Mouse (Mus musculus) stomach, postnatal 0 days (tissue): ENCODE data around the gene Tdrd7.

Source experiments
- CTCF ChIP-seq: IDR thresholded peaks from 2 replicates; pipeline ENCODE4 v1.5.1; 2016; ENCODE audit warnings: antibody characterized with exemption, low read depth, mild to moderate bottlenecking, moderate library complexity
- EP300 ChIP-seq: optimal IDR thresholded peaks from 2 replicates; pipeline ENCODE3; 2016; ENCODE audit warnings: antibody characterized with exemption

- no peak for TF ChIP-seq CTCF
- no peak for TF ChIP-seq EP300
Measured at GRCm38 (mm10) chr4:45928561-45928960, 36.6 kb upstream of the Tdrd7 start.
